Mouse (Mus musculus) myocyte (in vitro differentiated cells): ENCODE results near the gene Nid1. TPM values are rescaled to one million over a fixed set of nuclear protein-coding genes. Genes with fewer than 3 reads are reported as not detected.

Experiments
- H3K27me3 ChIP-seq: one replicate; pipeline ENCODE4 v1.6.1; 2011; ENCODE audit not compliant: control insufficient read depth, insufficient read depth, insufficient read length
- H3K36me3 ChIP-seq: one replicate; pipeline ENCODE4 v1.6.1; 2011; ENCODE audit not compliant: control insufficient read depth, insufficient read depth
- H3K4me2 ChIP-seq: one replicate; pipeline ENCODE4 v1.6.1; 2011; ENCODE audit warnings: low read depth, control low read depth
- H3K4me3 ChIP-seq: one replicate; pipeline ENCODE4 v1.5.1; 2011; ENCODE audit warnings: mild to moderate bottlenecking, control low read depth, moderate library complexity
- H3K79me2 ChIP-seq: one replicate; pipeline ENCODE4 v1.6.1; 2011; ENCODE audit not compliant: control insufficient read depth, insufficient read depth
- H3ac ChIP-seq: one replicate; pipeline ENCODE4 v1.6.1; 2011; ENCODE audit not compliant: control insufficient read depth, insufficient read length
- CEBPB ChIP-seq: IDR thresholded peaks from 2 replicates; pipeline ENCODE4 v1.6.1; 2011; ENCODE audit warnings: mild to moderate bottlenecking, moderate library complexity; ENCODE audit not compliant: poor library complexity, insufficient read depth, severe bottlenecking
- E2F4 ChIP-seq: IDR thresholded peaks from one replicate; pipeline ENCODE4 v1.6.1; 2011; ENCODE audit warnings: mild to moderate bottlenecking, control low read depth, moderate library complexity; ENCODE audit not compliant: insufficient read depth
- MAX ChIP-seq: IDR thresholded peaks from one replicate; pipeline ENCODE4 v1.6.1; 2011; ENCODE audit warnings: low read depth, mild to moderate bottlenecking, control low read depth
- MYOD1 ChIP-seq, 3 experiments: IDR thresholded peaks; one replicate each; pipeline ENCODE4 v1.6.1; 2011; ENCODE audit warnings: control low read depth in 2 of 3, low read depth in 2 of 3, mild to moderate bottlenecking in 2 of 3, moderate library complexity in 1 of 3; ENCODE audit not compliant: insufficient read length in 2 of 3, control insufficient read depth in 1 of 3
- MYOG ChIP-seq, 3 experiments: IDR thresholded peaks; one replicate each; pipeline ENCODE4 v1.6.1; 2011; ENCODE audit warnings: control low read depth in 2 of 3, low read depth in 2 of 3, mild to moderate bottlenecking in 2 of 3; ENCODE audit not compliant: insufficient read length in 2 of 3, control insufficient read depth in 1 of 3, insufficient read depth in 1 of 3
- POLR2A ChIP-seq: IDR thresholded peaks from one replicate; pipeline ENCODE4 v1.6.1; 2011; ENCODE audit warnings: low read depth, mild to moderate bottlenecking, control low read depth, moderate library complexity; ENCODE audit not compliant: insufficient read length
- POLR2AphosphoS2 ChIP-seq: IDR thresholded peaks from one replicate; pipeline ENCODE4 v1.6.1; 2011; ENCODE audit warnings: low read depth, control low read depth; ENCODE audit not compliant: insufficient read length
- REST ChIP-seq: IDR thresholded peaks from one replicate; pipeline ENCODE4 v1.6.1; 2011; ENCODE audit warnings: mild to moderate bottlenecking, control low read depth, moderate library complexity; ENCODE audit not compliant: insufficient read depth, insufficient read length
- SRF ChIP-seq: IDR thresholded peaks from one replicate; pipeline ENCODE4 v1.6.1; 2011; ENCODE audit warnings: low read depth; ENCODE audit not compliant: control insufficient read depth, insufficient read length
- TCF12 ChIP-seq: IDR thresholded peaks from one replicate; pipeline ENCODE4 v1.6.1; 2011; ENCODE audit warnings: mild to moderate bottlenecking, control low read depth; ENCODE audit not compliant: poor library complexity, insufficient read depth, severe bottlenecking
- TCF3 ChIP-seq: IDR thresholded peaks from one replicate; pipeline ENCODE4 v1.6.1; 2011; ENCODE audit warnings: low read depth, control low read depth; ENCODE audit not compliant: insufficient read length
- USF1 ChIP-seq: IDR thresholded peaks from one replicate; pipeline ENCODE4 v1.6.1; 2011; ENCODE audit warnings: low read depth, mild to moderate bottlenecking, control low read depth, moderate library complexity
- polyA plus RNA-seq: library from polyadenylated mRNA; unstranded; fragments of >200 nt; fragmentation: generic; extraction: Trizol; gene quantifications from one replicate; pipeline ENCODE4 v1.2.1, GENCODE M21; 2012; ENCODE audit warnings: missing spikeins

Gene Nid1
- polyA plus RNA-seq, 1 experiment, result 52.1 TPM

DNA sequence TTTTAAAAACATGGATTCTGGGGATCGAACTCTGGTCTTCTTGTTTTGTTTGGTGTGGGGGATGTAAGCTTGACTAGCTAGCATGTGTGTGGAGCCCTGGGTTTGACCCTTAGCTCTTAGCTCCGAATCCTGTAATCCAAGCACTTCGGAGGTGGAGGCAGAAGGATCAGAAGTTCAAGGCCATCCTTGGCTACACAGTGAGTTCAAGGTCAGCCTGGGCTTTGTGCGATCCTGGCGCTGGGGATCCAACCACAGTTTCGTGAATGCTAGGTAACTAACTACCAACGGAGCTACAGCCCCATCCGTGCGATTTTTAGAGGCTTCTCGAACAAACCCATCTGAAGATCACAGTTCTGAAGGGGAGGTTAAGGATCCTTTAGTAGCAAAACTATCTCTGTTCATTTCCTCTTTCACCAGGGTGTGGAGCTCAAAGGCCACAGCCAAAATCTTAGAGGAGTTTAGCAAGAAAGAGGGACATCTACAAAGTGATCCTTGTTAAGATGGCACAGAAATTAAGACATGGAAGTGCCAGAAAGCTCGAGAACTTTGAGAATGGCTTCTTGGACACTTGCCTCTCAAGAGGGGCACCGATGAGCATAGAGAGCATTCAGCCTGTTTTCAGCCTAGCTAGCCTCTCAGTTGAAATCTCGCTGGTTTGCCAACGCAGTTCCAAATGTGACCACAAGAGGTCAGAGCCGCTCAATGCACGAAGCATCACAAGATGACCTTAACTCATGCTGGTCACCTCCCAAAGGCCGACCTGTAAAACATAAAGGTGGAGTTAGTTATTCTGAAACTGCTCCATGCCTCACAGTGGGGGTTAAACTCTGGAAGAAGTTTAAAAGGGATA lies 79.2 kb downstream of the Nid1 start:
- no peaks in the 10 kb centered on the region for H3K79me2 ChIP-seq
- H3K4me2 ChIP-seq, result no peak overlapping the region
- H3K4me3 ChIP-seq, result no peak overlapping the region
- TF ChIP-seq TCF3, result no peak
- no peak for TF ChIP-seq E2F4
- TF ChIP-seq REST, result no peak
- TF ChIP-seq CEBPB, result no peak
- no peak for TF ChIP-seq POLR2A
- TF ChIP-seq MYOG (IDR thresholded peaks at IDR 0.05; ENCODE audit: control insufficient read depth in 1 of 3, insufficient read depth in 1 of 3, insufficient read length in 2 of 3, low read depth in 2 of 3), result no peak
- no peak for TF ChIP-seq USF1
- no peak for TF ChIP-seq TCF12
- TF ChIP-seq POLR2AphosphoS2, result no peak
- no peak for TF ChIP-seq MYOD1 (IDR thresholded peaks at IDR 0.05; ENCODE audit: control insufficient read depth in 1 of 3, insufficient read length in 2 of 3, low read depth in 2 of 3)
- TF ChIP-seq MAX, result no peak
- no peak for TF ChIP-seq SRF
- H3K27me3 ChIP-seq, result no peaks in the 10 kb centered on the region
- H3K36me3 ChIP-seq, result peaks cover 5% of the 10 kb centered on the region
- no peak overlapping the region for H3ac ChIP-seq

DNA sequence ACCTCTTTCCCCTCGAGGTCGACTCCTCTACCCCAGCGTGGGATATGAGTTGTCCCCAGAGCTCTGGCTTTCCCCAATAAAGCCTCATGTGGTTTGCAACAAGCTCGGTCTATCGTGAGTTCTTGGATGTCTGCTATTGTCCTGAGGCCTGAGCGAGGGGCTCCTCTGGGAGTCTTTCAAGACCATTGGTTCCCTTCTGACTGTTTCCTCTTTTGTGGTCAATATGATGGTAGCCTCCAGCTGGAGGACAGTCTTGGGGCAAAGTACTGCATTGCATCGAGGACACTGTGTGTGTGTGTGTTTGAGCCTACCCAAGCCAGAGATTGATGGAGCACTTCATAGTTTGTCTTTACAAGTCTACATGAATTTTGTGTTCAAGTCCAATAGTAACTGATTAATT lies 80.8 kb downstream of the Nid1 start:
- Histone ChIP-seq H3ac (no peak overlapping the region), H3K79me2 (no peaks in the 10 kb centered on the region), H3K4me3 (no peak overlapping the region), H3K27me3 (no peaks in the 10 kb centered on the region), H3K36me3 (peaks cover under 1% of the 10 kb centered on the region), H3K4me2 (no peak overlapping the region)
- TF ChIP-seq USF1 (no peak), MAX (no peak), POLR2A (no peak), TCF12 (no peak), E2F4 (no peak), CEBPB (no peak), REST (no peak), MYOD1 (IDR thresholded peaks at IDR 0.05; ENCODE audit: control insufficient read depth in 1 of 3, insufficient read length in 2 of 3, low read depth in 2 of 3) (no peak), TCF3 (no peak), POLR2AphosphoS2 (no peak), MYOG (IDR thresholded peaks at IDR 0.05; ENCODE audit: control insufficient read depth in 1 of 3, insufficient read depth in 1 of 3, insufficient read length in 2 of 3, low read depth in 2 of 3) (no peak), SRF (no peak)

DNA sequence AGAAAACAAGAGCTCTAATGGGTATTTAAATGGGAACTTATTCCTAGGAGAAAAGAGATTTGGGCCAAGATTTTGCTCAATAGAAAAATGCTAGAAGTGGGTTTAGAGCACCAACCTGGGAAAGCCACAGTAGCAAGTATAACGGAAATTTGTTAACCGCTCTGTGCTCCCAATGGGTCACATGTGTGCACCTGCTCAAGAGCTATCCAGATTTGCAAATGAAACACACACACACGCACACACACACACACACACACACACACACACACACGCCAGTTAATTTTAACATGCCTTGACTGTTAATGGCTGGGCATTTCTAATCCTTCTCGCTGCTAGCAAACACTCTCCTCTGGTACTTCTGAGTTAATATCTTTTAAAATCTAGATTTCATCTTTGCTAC lies 83.1 kb downstream of the Nid1 start:
- no peaks in the 10 kb centered on the region for H3K79me2 ChIP-seq
- H3K27me3 ChIP-seq, result no peaks in the 10 kb centered on the region
- TF ChIP-seq MAX (no peak), CEBPB (no peak), POLR2A (no peak), MYOD1 (IDR thresholded peaks at IDR 0.05; ENCODE audit: control insufficient read depth in 1 of 3, insufficient read length in 2 of 3, low read depth in 2 of 3) (no peak), E2F4 (no peak), SRF (no peak), POLR2AphosphoS2 (no peak), REST (no peak), USF1 (no peak)
- H3K36me3 ChIP-seq, result no peaks in the 10 kb centered on the region
- no peak overlapping the region for H3ac ChIP-seq
- H3K4me3 ChIP-seq, result no peak overlapping the region
- H3K4me2 ChIP-seq, result no peak overlapping the region

DNA sequence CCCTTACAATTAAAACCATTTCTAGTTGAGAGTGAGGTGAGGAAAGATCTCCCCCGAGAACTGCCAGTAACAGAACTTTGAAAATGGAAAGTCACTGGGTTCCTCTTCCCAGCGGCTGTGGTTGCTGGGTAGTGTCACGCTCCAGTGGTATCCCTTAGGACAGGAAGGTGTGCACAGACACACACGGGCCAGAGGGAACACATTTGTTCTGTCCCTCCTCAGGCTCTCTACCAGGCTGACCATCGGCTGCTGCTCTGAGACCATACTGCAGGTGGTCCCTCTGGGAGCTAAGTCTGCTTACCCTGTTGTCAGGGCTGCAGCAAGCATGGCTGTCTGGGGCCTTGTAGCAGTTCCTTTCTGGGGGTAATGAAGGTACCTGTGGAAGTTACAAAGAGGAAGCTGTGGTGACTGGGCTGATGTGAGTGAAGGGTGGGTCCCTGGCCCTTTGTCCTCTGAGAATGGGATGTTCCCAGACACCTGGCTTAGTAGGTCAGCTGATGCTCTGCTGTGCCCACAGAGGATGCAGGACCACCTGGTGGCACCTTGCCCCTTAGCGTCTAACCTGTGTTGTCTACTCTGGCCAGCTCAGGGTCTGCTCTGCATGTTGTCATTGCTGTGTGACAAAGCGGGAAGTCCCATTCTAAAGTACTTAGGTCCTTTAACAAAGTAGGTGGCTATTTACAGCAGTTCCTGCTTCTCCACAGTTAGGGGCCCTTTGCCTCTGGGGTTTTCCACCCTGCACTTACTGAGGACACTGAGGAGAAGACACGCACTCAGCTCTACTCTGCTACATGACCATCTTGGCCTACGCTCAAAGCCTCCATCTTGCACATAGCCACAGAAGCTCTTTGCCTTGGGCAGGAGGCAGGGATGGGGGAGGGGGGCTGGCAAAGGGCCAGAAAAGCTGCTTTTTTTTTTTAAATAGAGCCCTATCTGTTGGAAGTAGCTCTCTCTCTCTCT lies 86.6 kb downstream of the Nid1 start:
- H3K27me3 ChIP-seq, result no peaks in the 10 kb centered on the region
- no peaks in the 10 kb centered on the region for H3K36me3 ChIP-seq
- H3ac ChIP-seq, result no peak overlapping the region
- TF ChIP-seq TCF3 (no peak), E2F4 (no peak), TCF12 (no peak), CEBPB (no peak), MYOG (IDR thresholded peaks at IDR 0.05; ENCODE audit: control insufficient read depth in 1 of 3, insufficient read depth in 1 of 3, insufficient read length in 2 of 3, low read depth in 2 of 3) (no peak), MYOD1 (IDR thresholded peaks at IDR 0.05; ENCODE audit: control insufficient read depth in 1 of 3, insufficient read length in 2 of 3, low read depth in 2 of 3) (no peak), POLR2AphosphoS2 (no peak), POLR2A (no peak), SRF (no peak), USF1 (no peak), REST (no peak), MAX (no peak)
- no peaks in the 10 kb centered on the region for H3K79me2 ChIP-seq
- no peak overlapping the region for H3K4me2 ChIP-seq
- H3K4me3 ChIP-seq, result no peak overlapping the region
